Mouse (Mus musculus): ENCODE measurements at regions not wholly inside any gene's neighbourhood (a gene's known extent, or its start where the extent isn't known, plus 50 kb on each side); places are given as distances from the start of the nearest gene placed in this dataset.

DNA sequence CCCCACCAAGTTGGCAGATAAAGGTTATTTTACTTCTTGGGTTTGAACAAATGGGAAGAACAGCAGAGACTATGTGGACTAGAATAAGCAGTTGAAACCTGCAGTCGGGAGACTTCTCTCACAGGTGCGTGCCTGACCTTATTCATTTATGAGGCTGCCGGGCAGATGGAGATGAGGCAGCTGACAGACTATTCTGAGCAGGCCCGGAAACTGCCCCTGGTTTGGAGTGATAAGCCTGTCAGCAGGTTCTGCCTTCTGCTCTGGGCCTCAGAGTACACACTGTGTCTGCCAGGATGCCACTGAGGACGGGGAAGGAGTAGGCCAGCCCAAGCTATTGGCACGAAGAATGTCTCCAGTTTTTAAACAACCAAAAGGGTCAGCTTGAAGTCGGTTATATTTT is 144.4 kb downstream of the Med10 start:
- no peak for TF ChIP-seq POLR2A (IDR thresholded peaks at IDR 0.05; ENCODE audit: borderline replicate concordance, low read depth, low read length)
- TF ChIP-seq CTCF (IDR thresholded peaks at IDR 0.05; ENCODE audit: low read depth, low read length): no peak
